Mouse (Mus musculus) brain, adult 2 months (tissue): ENCODE measurements around the gene Epas1.

Experiments used
- DNase-seq: peaks from one replicate; pipeline ENCODE4 v3.0.0; 2011; ENCODE audit warnings: low read depth, low spot score

The Epas1 gene

GRCm38 (mm10) chr17:86755581-86756195 is 2.2 kb downstream of the Epas1 start:
- DNase-seq: no peak

DNA sequence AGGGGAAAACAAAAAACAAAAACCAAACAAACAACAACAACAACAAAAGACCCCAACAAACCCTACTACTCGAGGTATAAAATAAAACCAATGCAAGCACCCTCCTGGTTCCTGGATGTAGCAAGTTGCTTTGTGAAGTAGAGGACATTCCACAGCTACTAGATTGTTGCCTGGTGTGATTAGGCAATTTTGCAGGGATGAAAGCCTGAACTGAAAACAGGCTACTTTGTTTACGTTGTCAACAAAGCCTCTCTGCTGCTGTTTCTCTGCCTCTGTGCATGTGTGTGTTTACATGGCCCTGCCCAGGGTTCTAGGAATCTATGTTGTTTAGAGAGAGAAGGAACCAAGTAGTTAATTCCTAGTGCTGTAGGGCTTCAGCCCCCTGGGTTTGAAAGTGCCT is 4.1 kb downstream of the Epas1 start:
- DNase-seq: no peak

- DNase-seq: no peak
These were observed 8.4 kb downstream of the Epas1 start for GRCm38 (mm10) chr17:86761859-86762258.

DNA sequence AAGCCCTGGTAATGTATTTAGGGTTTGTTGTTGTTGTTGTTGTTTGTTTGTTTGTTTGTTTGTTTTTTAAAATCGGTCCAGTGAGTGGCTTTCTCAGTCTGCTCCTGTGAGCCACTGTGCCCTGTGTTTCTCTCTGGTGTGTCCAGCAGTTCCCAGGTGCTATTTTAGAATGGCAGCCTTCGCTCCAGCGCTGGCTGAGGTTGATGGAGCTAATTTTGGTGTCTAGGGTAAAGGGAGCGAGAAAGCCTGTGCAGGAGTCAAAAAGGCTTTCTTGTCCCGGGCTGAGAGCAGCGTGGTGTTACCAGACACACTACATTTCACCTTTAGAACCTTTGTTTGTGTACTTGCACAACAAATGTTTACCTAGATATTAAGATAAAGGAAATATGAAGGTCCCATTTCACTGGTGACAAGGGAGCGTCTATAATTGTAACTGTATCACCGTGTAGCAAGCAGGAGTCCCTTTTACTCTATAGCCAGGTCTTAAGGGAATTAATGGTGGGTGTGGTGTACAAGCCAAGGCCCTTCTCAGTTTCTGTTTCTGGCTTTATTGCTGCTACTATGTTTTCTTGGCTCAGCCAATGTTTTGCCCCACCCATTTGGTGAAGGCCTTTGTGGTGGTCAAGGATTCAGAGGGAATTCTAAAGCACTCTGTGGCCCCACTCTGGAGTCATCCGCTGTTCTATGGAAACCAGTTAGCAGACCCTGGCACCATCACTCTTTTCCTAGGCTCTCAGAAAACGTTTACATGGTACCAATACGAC is 9.2 kb downstream of the Epas1 start:
- DNase-seq: no peak

DNA sequence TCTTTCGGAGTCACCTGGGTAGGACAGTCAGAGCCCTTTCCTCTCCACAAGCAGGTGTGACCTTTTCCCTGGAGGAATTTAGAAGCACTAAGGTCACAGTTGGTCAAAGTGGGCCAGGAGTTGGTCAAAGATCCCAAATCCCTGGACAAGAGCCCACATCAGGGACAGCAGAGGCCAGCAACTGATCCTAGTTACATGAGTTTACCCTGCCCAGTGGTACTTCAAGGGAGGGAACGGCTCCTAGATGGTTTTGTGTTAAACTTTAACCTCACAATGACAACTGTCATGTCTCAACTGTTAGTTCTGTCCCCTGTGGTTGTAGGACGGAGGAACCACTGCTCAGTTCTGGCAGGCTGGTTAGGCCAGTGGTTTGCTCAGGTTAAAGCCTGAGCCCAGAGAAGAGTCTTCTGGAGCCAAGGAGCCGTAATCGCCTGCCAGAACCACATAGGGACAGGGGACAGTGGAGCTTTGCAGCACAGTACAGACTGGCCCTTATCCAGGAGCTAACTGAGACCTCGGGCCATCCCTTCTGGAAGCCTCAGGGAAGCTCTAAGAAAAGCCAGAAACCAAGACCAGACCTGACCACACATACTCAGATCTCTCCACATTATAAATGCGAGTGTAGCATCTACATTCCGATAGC is 12.4 kb downstream of the Epas1 start:
- DNase-seq: no peak

GRCm38 (mm10) chr17:86766412-86766811 is 12.9 kb downstream of the Epas1 start:
- no peak for DNase-seq

- DNase-seq: no peak
These were observed 15.1 kb downstream of the Epas1 start for GRCm38 (mm10) chr17:86768596-86768995.

- no peak for DNase-seq
These were observed 16.1 kb downstream of the Epas1 start for GRCm38 (mm10) chr17:86769330-86770211.

GRCm38 (mm10) chr17:86770848-86771247 is 17.3 kb downstream of the Epas1 start:
- DNase-seq: no peak

- no peak for DNase-seq
These were observed 18.5 kb downstream of the Epas1 start for GRCm38 (mm10) chr17:86772035-86772434.

GRCm38 (mm10) chr17:86772929-86773588 is 19.6 kb downstream of the Epas1 start:
- no peak for DNase-seq

- DNase-seq: no peak
These were observed 23.0 kb downstream of the Epas1 start for GRCm38 (mm10) chr17:86776538-86776937.

GRCm38 (mm10) chr17:86778147-86778546 is 24.6 kb downstream of the Epas1 start:
- DNase-seq: no peak

- no peak for DNase-seq
These were observed 26.0 kb downstream of the Epas1 start for GRCm38 (mm10) chr17:86779191-86780130.

DNA sequence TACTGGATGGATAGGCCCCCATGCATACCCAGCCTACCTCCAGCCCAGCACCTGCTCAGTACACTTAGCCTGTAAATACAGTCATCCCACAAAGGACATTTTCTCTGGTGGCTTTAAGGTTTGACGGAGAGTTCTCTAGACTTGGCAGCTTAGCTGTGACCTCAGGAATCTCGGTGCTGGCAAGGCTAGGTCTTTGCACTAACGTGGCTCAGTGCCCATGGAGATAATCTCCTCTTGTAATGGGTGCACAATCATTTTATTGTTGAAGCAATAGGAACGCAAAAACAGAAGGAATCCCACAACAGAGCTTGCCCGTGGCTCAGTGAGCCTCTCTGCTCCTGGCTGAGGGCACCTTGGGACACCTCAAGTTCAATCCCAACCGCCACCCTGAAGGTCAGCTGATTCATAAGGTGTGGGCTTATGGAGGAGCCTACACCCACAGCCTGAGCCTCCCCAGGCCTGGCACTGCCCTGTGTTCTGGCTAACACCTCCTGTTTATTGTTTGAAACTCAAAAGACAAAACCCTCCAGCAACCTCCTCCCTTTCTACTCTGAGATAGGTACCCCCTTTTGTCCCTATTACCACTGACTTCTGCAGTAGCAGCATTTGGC is 27.3 kb downstream of the Epas1 start:
- peak; percentile 66 for DNase-seq

DNA sequence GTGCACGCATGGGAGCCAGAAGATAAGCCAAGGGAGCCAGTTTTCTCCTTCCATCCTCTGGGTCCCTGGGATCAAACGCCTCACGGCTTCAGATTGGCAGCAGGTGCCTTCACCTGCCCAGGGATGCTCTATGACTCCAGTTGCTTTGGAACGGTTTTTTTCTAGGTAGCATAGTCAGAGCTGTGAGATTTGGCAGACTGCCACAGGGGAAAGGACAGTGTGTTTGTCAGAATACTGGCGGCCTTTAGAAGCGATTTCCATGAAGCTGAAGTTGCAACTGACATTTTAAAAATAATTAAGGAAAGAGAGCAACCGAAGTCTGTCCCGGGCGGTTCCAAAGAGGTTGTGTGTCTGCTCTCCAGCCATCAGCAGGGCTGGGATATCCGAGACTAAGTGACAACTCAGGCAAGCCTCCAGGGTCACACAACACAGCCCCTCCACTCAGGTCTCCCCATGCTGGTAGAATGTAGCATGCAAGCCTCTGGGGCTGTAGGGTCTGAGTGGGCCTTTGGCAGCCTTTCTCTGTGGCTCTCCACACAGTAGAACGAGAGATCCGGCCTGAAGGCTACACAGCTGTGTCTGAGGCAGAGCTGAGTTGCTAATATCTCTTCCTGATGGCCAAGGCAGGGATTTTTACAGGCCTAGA is 28.4 kb downstream of the Epas1 start:
- DNase-seq: peak; percentile 69

GRCm38 (mm10) chr17:86784405-86784977 is 31.0 kb downstream of the Epas1 start:
- DNase-seq: no peak

GRCm38 (mm10) chr17:86785612-86786011 is 32.1 kb downstream of the Epas1 start:
- peak; percentile 60 for DNase-seq

DNA sequence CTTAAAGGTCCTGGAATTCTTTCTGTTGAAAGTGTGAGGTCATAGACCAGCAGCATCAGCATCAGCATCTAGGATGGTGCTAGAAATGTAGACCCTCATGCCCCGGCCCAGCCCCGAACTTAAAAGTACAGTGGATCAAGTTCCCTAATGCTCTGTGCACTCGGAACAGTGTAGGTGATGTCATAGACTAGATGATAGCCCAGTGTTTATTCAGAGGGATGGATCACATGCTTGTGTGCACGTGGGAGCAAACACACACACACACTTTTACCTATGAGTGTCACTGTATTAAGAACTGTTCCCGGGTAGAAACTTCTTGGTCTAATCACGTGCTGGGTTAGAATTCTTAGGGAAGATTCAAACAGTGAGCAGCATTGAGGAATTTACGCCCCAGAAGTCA is 33.0 kb downstream of the Epas1 start:
- no peak for DNase-seq
